Mouse (Mus musculus) lung, postnatal 14 days (tissue): ENCODE results near the gene Crocc2.

Source experiments
- DNase-seq: peaks from one replicate; pipeline ENCODE4 v3.0.0; 2021

Crocc2 gene

GRCm38 (mm10) chr1:93275561-93275960, 107.0 kb downstream of the Crocc2 start:
- no peak for DNase-seq

- no peak for DNase-seq
Measured at GRCm38 (mm10) chr1:93277041-93277440, 108.5 kb downstream of the Crocc2 start.
